Mouse (Mus musculus) c-Kit-positive CD71-positive TER-119-positive erythroid progenitor cells, embryonic 14.5 days (primary cell): ENCODE measurements around the gene Bin2.
"Not testable (repeated sequence)": the region's sequence is repeated elsewhere in the genome, so short reads cannot be mapped to it uniquely, and the experiment has no call there.

Experiments
- DNase-seq: peaks from one replicate; pipeline ENCODE4 v3.0.0-alpha.2; 2013; ENCODE audit warnings: low spot score

Bin2 gene

DNA sequence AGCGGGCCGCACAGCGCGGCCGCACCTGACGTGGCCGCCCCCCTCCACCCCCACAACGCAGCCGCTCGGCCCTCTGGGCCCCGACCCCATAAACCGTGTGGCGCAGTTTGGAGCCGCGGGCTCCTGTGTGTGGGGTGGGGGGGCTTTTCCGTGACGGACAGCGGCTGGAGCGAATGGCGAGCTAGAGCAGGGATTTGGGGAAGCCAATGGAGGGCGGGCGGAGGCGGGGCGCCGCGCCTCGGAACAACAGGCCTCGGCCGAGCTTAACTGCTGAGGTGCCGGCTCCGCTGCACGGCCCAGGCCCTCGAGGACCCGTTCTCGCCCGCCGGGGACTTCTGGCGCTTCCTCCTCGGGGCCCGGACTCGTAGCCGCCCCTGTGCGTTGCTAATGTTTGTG lies 53.5 kb downstream of the Bin2 start:
- DNase-seq: peak; percentile 87

- peak; percentile 99 for DNase-seq
Observed at GRCm38 (mm10) chr15:100614996-100615824, 54.1 kb downstream of the Bin2 start, which contains the start of gene Dazap2. Dazap2 (plus strand) TSS chr15:100615349.

DNA sequence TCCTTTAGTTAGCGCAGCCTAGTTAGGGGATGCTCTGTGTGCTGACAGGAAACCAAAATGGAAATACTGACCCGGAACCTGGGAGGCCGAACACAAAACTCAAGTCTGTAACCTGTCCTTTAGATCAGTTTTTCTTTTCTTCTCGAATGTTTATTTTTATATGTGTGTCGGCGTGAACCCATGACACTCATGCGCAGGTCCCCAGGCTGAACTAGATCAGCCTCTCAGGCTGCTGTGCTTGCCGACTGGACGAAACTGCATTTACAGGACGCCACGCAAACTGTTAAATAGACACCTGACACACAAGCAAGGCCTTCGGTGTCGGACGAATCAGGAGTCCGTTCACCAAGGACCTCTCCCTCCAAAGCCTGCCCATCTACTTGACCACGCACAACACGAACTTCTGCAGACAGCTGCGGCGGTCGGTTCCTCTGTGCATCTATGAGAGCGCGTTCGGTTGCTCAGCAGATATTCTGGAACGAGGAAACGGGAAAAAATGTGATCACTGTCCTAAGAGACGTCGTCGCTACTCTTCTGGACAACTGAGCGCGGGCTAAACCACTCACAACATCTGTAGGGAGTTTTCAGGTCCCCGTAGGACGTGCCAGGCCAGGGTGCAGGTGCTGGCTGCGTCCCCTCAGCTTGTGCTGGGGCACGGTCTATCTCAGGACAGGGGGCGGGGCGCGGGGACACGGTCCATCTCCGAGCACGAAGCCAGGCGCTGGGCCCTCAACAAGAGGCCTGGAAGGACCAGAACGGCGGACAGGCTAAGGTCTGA lies 54.9 kb downstream of the Bin2 start:
- DNase-seq: peak; percentile 12

DNA sequence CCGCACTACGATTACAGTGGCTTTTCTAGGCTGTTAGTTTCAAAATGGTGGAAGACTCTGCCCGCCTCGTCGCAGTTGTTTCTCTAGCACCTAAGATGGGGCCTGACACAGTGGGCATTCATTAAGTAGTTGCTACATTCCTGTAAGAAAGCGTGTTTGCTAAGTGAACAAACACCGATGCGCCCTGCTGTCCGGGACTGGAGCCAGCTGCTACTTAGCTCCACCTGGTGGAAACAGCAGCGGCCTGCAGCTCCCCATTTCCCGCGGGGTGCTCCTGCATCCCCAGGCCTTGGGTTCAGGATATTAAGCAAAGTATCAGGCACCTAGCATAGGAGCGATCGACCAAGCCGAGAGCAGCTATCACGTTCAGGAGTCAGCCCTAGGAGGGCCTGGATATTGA lies 55.8 kb downstream of the Bin2 start:
- DNase-seq: peak; percentile 74

- DNase-seq: peak; percentile 17
Observed at GRCm38 (mm10) chr15:100612432-100612831, 56.9 kb downstream of the Bin2 start.

- no peak for DNase-seq
Observed at GRCm38 (mm10) chr15:100611951-100612350, 57.4 kb downstream of the Bin2 start.

DNA sequence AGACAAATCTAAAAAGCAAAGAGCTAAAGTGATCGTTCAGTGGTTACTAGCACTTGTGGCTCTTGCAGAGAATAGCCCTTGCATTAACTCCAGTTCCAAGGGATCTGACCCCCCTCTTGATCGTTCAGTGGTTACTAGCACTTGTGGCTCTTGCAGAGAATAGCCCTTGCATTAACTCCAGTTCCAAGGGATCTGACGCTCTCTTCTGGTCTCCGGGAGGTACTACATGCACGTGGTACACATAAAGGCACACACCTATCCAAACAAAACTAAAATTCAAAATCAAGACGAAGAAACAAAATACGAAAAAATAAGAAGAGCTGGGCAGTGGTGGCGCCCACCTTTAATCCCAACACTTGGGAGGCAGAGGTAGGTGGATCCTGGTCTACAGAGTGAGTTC lies 62.7 kb downstream of the Bin2 start:
- DNase-seq: not testable (repeated sequence)

GRCm38 (mm10) chr15:100601669-100602068 lies 67.7 kb downstream of the Bin2 start:
- DNase-seq: no peak

DNA sequence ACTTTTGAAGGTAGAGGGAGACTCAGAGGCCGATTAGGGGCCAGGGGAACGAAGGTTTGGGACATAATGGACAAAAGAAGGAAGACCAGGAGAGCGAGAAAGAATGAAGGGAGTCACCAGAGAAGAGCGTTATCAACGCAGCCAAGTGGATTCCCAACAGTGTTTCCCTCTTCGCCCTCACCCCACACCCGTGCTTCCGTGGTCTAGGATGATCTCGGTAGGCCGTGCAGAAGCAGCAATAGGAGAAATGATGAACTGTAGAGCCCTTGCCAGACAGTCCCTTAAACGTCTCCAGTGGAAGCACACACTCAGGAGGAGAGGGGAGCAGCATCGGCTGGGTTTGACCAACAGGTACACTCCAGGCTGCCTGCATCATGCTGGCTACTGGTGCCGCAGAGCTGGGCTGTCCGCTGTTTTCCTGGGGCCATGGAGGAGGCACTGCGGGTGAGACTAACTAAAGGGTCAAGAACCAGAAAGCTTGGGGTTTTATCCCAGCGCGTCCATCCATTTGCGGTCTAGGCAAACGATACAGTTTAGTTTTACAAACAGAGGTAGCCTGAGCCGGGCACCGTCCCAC lies 68.6 kb downstream of the Bin2 start:
- no peak for DNase-seq

- no peak for DNase-seq
Observed at GRCm38 (mm10) chr15:100600047-100600695, 69.2 kb downstream of the Bin2 start.

DNA sequence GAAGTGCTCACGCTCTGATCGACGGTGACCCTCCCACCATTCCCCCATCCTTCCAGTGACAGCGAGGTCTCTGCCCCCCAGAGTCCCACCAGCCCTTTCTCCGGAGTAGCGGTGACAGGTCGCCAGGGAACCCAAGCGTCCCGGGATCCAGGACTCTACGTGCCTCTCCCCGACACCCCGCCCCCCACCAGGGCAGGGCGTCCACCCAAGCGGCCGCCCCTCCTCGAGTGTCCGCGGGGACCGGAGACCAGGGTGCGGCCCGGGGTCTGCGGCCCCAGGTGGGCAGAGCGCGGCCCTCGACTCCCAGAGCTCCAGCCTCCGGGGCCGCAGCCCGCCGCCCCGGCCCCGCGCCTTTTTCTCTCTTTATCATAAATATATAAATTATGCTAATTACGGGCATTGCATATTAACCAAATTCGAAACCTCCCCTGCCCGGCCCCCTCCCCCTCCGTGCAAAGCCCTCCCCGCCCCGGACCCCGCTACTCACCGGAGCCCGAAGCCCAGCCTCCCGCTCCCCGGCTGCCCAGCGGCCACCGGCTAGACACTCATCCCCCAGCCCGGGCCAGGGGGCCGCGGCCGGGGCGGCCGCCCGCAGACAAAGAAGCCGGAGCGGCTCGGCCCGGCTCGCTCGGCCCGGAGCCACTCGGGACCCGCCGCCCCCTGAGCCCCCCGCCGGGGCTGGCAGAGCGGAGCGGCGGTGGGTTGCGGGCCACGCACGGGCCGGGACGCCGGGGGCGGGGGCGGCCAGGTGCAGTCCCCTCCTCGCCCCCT lies 69.9 kb downstream of the Bin2 start, which contains the start of gene Pou6f1:
Pou6f1 (minus strand) TSS at position 709 of the 771 bp plus-strand sequence.
- no peak for DNase-seq

GRCm38 (mm10) chr15:100598883-100599275 lies 70.5 kb downstream of the Bin2 start:
- no peak for DNase-seq

DNA sequence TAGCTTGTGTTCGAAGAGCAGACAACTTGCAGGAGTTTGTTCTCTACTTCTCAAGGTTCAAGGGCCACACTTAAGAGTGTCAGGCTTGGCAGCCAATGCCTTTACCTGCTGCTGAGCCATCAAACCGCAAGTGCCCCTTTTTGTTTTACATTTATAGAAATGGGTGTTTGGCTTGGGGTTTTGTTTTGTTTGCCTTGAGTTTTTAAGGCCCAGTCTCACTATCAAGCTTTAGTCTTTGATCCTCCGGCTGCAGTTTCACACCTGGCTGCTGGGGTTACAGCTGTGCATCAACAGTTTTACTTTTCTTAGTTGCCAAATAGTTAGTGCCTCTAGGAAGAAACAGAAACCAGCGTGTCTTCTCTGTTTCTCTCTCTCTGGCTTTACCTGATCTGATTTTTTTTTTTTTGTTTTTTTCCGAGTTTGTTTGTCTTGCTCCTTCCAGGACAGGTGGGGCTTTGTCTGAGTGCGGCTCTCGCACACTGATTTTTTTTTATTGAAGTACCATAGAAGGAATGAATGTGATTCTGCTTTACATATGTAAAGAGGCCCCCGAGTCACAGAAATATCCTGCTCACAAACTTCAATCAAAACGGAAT lies 71.0 kb downstream of the Bin2 start:
- no peak for DNase-seq

DNA sequence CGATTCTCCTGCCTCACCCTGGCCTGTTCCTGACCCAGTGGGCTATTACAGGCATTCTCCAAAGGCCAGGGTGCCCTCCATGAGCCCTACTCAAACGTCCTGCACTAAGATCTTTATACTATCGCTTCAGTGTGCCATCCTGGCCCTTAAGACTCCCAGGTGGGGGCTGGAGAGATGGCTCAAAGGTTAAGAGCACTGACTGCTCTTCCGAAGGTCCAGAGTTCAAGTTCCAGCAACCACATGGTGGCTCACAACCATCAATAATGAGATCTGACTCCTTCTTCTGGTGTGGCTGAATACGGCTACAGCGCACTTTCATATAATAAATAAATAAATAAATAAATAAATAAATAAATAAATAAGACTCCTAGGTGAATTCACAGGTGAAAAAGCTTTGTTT lies 76.5 kb downstream of the Bin2 start:
- DNase-seq: no peak
